Mouse (Mus musculus) kidney, adult 9 months (tissue): ENCODE results near the gene Tsc22d4.

Experiments
- DNase-seq: peaks from one replicate; pipeline ENCODE4 v3.0.0; 2022

The Tsc22d4 gene

GRCm38 (mm10) chr5:137800917-137801316 lies 55.4 kb downstream of the Tsc22d4 start:
- no peak for DNase-seq

- DNase-seq = no peak
Measured at GRCm38 (mm10) chr5:137806158-137806557, 60.6 kb downstream of the Tsc22d4 start.

- no peak for DNase-seq
Measured at GRCm38 (mm10) chr5:137808316-137808715, 62.8 kb downstream of the Tsc22d4 start.

- no peak for DNase-seq
Measured at GRCm38 (mm10) chr5:137817466-137818222, 72.1 kb downstream of the Tsc22d4 start.
